ENCODE assay signal across 9 mouse cellular contexts in the genomic region with DNA sequence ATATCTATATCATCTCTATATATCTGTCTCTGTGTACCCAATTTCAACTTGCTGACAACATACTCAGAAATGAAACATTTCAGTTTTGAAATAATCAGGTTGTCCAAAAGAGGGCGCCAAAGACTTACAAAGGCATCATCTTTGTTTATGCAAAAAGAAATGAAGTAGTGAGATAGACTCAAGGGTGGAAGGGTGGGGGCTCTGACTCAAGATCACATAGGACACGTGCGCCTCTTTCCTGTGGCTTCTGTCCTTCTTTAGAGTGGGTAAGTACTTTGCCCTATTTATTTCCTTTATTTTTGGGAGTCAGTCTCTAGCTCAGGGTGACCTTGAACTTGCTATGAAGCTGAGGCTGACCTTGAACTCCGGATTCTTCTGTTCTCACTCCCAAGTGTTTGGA. TPM values are rescaled to one million over a fixed set of nuclear protein-coding genes. Genes with fewer than 3 reads are reported as not detected.
A peak's percentile ranks its signal among the peaks of the same experiment; 100 is the strongest.
DNase-seq lines count a peak whose midpoint lies in the region; ATAC-seq lines count a peak whose summit lies in the region.
"Had no signal": no experiment of that assay in that cellular context is flagged by ENCODE, and none has a peak within 500 bp of the region (broad histone marks: within the 10 kb centered on the region; RNA-seq: fewer than 3 reads in every experiment).

No protein-coding gene starts in this region.

- H3K36me3 ChIP-seq in hindbrain, embryonic 16.5 days (ENCODE audit: control insufficient read depth, insufficient read depth, low read length), result no peaks in the 10 kb centered on the region
- no peaks in the 10 kb centered on the region for H3K36me3 ChIP-seq in hindbrain, embryonic 10.5 days
- H3K36me3 ChIP-seq: liver, embryonic 15.5 days had no signal

- no peak for DNase-seq in hindbrain, embryonic 10.5 days (ENCODE audit: low spot score)
- peak; percentile 10 for DNase-seq in urinary bladder, postnatal 14 days (ENCODE audit: low spot score)
- DNase-seq in urinary bladder, postnatal 4 days (ENCODE audit: low spot score in 2 of 2), result no peak
- DNase-seq in brain, embryonic 18.5 days (ENCODE audit: low read depth, low spot score), result peak; percentile 57
- peak; percentile 2 to 38 for DNase-seq in heart, postnatal 14 days
- DNase-seq in gastrocnemius, adult 8-10 months (ENCODE audit: low spot score in 2 of 2), result no peak

- H3K4me1 ChIP-seq in hindbrain, embryonic 16.5 days (ENCODE audit: control insufficient read depth, insufficient read depth, low read depth, low read length), result no peaks in the 10 kb centered on the region
- no peaks in the 10 kb centered on the region for H3K4me1 ChIP-seq in hindbrain, embryonic 10.5 days (replicated peaks)
- H3K4me1 ChIP-seq: liver, embryonic 15.5 days had no signal

- H3K4me3 ChIP-seq in hindbrain, embryonic 16.5 days (ENCODE audit: low read length), result no peak overlapping the region
- no peak overlapping the region for H3K4me3 ChIP-seq in hindbrain, embryonic 10.5 days
- H3K4me3 ChIP-seq: liver, embryonic 15.5 days had no signal

- H3K27ac ChIP-seq in hindbrain, embryonic 16.5 days (ENCODE audit: low read depth, low read length), result no peak overlapping the region
- H3K27ac ChIP-seq in hindbrain, embryonic 10.5 days, result no peak overlapping the region
- H3K27ac ChIP-seq: liver, embryonic 15.5 days had no signal

- H3K9me3 ChIP-seq in hindbrain, embryonic 16.5 days (ENCODE audit: control insufficient read depth, low read length), result no peaks in the 10 kb centered on the region
- no peaks in the 10 kb centered on the region for H3K9me3 ChIP-seq in hindbrain, embryonic 10.5 days
- H3K9me3 ChIP-seq: liver, embryonic 15.5 days had no signal

- 36% methylated on average over 4 of the region's 4 CpGs for WGBS in hindbrain, embryonic 16.5 days
- 39% methylated on average over 4 of the region's 4 CpGs for WGBS in hindbrain, embryonic 10.5 days

- H3K27me3 ChIP-seq in hindbrain, embryonic 16.5 days (replicated peaks; ENCODE audit: control insufficient read depth, insufficient read depth, low read length), result no peaks in the 10 kb centered on the region
- no peaks in the 10 kb centered on the region for H3K27me3 ChIP-seq in hindbrain, embryonic 10.5 days (ENCODE audit: insufficient read depth, poor library complexity, severe bottlenecking)
- H3K27me3 ChIP-seq: liver, embryonic 15.5 days had no signal

- intact Hi-C loops in heart, postnatal 14 days (cut with DNase I), result loop anchor here (2.0 to 5.0 kb wide), 2 partner anchors 909 to 1571 kb away; no protein-coding TSS in a partner anchor

- ATAC-seq in hindbrain, embryonic 16.5 days, result peak; percentile 48; the same call in 1 of the 2 replicates
- peak; percentile 85 for ATAC-seq in megakaryocyte progenitor cell, adult 5-6 weeks (replicated peaks; ENCODE audit: poor library complexity)

- no peak overlapping the region for H3K9ac ChIP-seq in hindbrain, embryonic 16.5 days (ENCODE audit: low read depth, low read length)
- H3K9ac ChIP-seq: liver, embryonic 15.5 days had no signal

- H3K4me2 ChIP-seq in hindbrain, embryonic 16.5 days (ENCODE audit: low read length), result no peak overlapping the region
- H3K4me2 ChIP-seq: liver, embryonic 15.5 days had no signal

RNA-seq across cellular contexts. Expression of gene Gm6793, which starts 46.5 kb away (rescaled TPM):
- polyA plus RNA-seq in hindbrain, embryonic 16.5 days (2015; fragmentation: Nextera tagmentation; extraction: Ambion mirVana), result 0.33 and 0.70 TPM in 2 replicates
- 0.46 and 0.85 TPM in 2 replicates for polyA plus RNA-seq in hindbrain, embryonic 10.5 days (2016; fragmentation: Nextera tagmentation; extraction: Ambion mirVana)
- under 1 TPM in 1 of 2 experiments, not detected in 1; 0.15 TPM for total RNA-seq in heart, postnatal 14 days (2021)
- total RNA-seq in megakaryocyte progenitor cell, adult 5-6 weeks (2015), result 0.17 TPM in 1 of 2 replicates, not detected in the other
- 0.14 and 0.33 TPM in 2 replicates for total RNA-seq in megakaryocyte progenitor cell, adult 5-6 weeks (2017)
- not detected for total RNA-seq in gastrocnemius, adult 8-10 months (2022)

RNA-seq across cellular contexts. Expression of gene Terf2ip, which starts 50.2 kb away (rescaled TPM):
- polyA plus RNA-seq in hindbrain, embryonic 16.5 days (2015; fragmentation: Nextera tagmentation; extraction: Ambion mirVana), result 66.8 and 71.9 TPM in 2 replicates
- 29.6 and 34.8 TPM in 2 replicates for polyA plus RNA-seq in hindbrain, embryonic 10.5 days (2016; fragmentation: Nextera tagmentation; extraction: Ambion mirVana)
- 10 to 100 TPM; 10.9 to 11.9 TPM for total RNA-seq in heart, postnatal 14 days (2021)
- 11.5 and 12.9 TPM in 2 replicates for total RNA-seq in megakaryocyte progenitor cell, adult 5-6 weeks (2015)
- 13.4 and 15.5 TPM in 2 replicates for total RNA-seq in megakaryocyte progenitor cell, adult 5-6 weeks (2017)
- total RNA-seq in gastrocnemius, adult 8-10 months (2022), result 10 to 100 TPM in 1 of 4 experiments, 1 to 10 TPM in 3; 8.6 to 10.6 (median 9.2) TPM

RNA-seq across cellular contexts. Expression of gene Kars, which starts 50.2 kb away (rescaled TPM):
- 173 and 178 TPM in 2 replicates for polyA plus RNA-seq in hindbrain, embryonic 16.5 days (2015; fragmentation: Nextera tagmentation; extraction: Ambion mirVana)
- 216 and 246 TPM in 2 replicates for polyA plus RNA-seq in hindbrain, embryonic 10.5 days (2016; fragmentation: Nextera tagmentation; extraction: Ambion mirVana)
- total RNA-seq in heart, postnatal 14 days (2021), result 10 to 100 TPM; 84.1 to 85.3 TPM
- total RNA-seq in megakaryocyte progenitor cell, adult 5-6 weeks (2015), result 119 and 136 TPM in 2 replicates
- total RNA-seq in megakaryocyte progenitor cell, adult 5-6 weeks (2017), result 185 and 190 TPM in 2 replicates
- 100 to 1,000 TPM; 128 to 150 (median 134) TPM for total RNA-seq in gastrocnemius, adult 8-10 months (2022)

Comparison
In these comparisons a context has a peak if more than half of its experiments do, and no peak if none do; other contexts are left out.
1. DNase-seq: peak in urinary bladder, postnatal 14 days (single experiment), brain, embryonic 18.5 days (single experiment) and heart, postnatal 14 days (2 of 2); none in hindbrain, embryonic 10.5 days (single experiment), urinary bladder, postnatal 4 days (0 of 2) and gastrocnemius, adult 8-10 months (0 of 2).